Mouse (Mus musculus) T-helper 2 cell (primary cell): Measurements from ENCODE around the gene Nlrp5.
"Not testable (repeated sequence)": the region's sequence is repeated elsewhere in the genome, so short reads cannot be mapped to it uniquely, and the experiment has no call there.

Experiments
- in situ Hi-C: fragments of 300-600 bp; cut with MboI, MseI; formaldehyde crosslinking; loops from one replicate; pipeline ENCODE4 v1.15.1; 2025; ENCODE audit warnings: high pct_unique_total_duplicates

The Nlrp5 gene

GRCm38 (mm10) chr7:23385589-23385988, at the start of gene Nlrp5:
TSS of gene Nlrp5 (plus strand) at chr7:23385889.
- in situ Hi-C loops = no loop called here

DNA sequence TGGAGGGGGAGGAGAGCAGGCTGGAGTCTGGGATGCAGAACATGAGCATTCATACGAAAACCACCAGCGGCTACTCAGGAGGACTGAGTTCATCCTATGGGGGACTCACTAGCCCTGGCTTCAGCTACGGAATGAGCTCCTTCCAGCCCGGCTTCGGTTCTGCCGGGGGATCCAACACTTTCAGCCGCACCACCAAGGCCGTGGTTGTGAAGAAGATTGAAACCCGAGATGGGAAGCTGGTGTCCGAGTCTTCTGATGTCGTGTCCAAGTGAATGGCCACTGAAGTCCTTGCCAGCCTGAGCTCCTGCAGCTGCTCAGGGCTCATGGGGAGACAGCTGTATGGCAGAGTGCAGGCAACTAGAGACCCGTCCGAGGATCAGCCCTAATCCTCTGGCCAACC, 27.4 kb upstream of the Nlrp5 start:
- in situ Hi-C loops = not testable (repeated sequence)

DNA sequence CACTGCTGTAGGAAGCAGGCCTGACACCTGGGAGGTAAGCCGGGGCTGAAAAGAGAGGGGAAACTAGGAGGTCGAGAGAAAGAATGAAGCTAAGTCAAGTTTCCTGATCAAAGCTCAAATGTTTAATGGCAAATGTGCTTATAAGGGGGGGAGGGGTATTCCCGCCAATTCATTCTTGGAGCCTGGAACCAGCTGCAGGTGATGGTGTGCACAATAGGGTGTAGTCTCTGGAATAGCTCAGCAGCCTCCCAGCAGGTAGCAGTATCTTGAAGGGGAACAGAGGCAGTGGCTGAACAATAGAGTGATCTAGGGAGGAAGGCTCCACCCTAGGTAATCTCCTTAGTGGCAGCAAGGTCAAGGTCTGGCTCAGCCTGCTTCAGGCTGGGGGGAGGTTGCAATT, 84.5 kb downstream of the Nlrp5 start:
- in situ Hi-C loops = not testable (repeated sequence)

DNA sequence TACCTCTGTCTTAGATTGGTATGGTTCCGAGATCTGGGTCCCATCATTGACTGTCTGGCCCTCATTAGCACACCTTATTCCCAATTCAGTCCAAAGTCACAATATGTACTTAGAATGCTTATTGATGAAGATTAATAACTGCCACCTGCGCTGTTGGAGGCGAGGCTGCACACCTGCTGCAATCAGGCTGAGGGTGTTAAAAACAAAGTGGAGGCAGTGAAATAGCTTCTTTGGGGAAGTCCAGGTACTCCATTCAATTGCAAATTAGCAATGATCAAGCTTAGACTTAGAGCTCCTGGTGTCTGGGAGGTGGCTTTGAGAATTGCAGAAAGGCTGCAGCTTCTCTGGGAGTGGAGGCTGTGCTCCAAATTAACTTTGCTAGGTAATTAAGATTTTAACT, 85.1 kb downstream of the Nlrp5 start:
- in situ Hi-C loops = not testable (repeated sequence)

DNA sequence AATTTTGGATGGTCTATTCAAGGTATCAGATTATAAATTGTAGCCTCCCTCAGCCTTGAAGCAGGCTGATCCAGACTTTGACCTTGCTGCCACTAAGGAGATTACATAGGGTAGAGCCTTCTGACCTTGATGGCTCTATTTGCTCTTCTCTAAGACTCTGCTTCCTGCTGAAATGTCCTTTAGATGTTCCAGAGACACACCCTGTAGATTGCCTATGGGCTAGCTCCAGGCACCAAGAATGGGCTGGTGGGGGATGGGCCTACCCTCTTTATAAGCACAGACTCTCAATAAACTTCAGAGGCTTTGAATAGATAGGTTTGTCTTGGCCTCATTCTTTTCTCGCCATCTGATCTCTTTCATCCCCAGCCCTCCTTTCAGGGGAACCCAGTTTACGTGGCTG, 87.2 kb downstream of the Nlrp5 start:
- in situ Hi-C loops = not testable (repeated sequence)
